Mouse (Mus musculus) intestine, embryonic 14.5 days (tissue): ENCODE measurements around the gene 2010111I01Rik. TPM values are rescaled to one million over a fixed set of nuclear protein-coding genes. Genes with fewer than 3 reads are reported as not detected.

Experiments used
- ATAC-seq: fragments of 200-750 bp; cut with Nextera tagmentation; replicated peaks from 2 replicates; pipeline ENCODE4 v1.8.0; 2017; ENCODE audit warnings: low read depth, moderate number of reproducible peaks, moderate TSS enrichment, moderate library complexity; ENCODE audit not compliant: low FRiP score, low TSS enrichment
- DNase-seq: peaks from one replicate; pipeline ENCODE4 v3.0.0-alpha.2; 2018; ENCODE audit warnings: low spot score
- H3K27ac ChIP-seq: fragments of 300-500 bp; sonication (generic); 2 replicates; pipeline ENCODE4 v1.5.1; 2014; ENCODE audit warnings: low read depth, mild to moderate bottlenecking, control low read depth
- H3K27me3 ChIP-seq: fragments of 300-500 bp; sonication (generic); replicated peaks from 2 replicates; pipeline ENCODE4 v1.6.1; 2014; ENCODE audit warnings: low read length, control low read depth; ENCODE audit not compliant: control insufficient read depth, insufficient read depth
- H3K36me3 ChIP-seq: fragments of 300-500 bp; sonication (generic); 2 replicates; pipeline ENCODE4 v1.6.1; 2014; ENCODE audit warnings: low read length, control low read depth; ENCODE audit not compliant: control insufficient read depth, insufficient read depth
- H3K4me1 ChIP-seq: fragments of 300-500 bp; sonication (generic); replicated peaks from 2 replicates; pipeline ENCODE4 v1.6.1; 2014; ENCODE audit warnings: low read length, control low read depth, mixed read lengths; ENCODE audit not compliant: control insufficient read depth, insufficient read depth
- H3K4me2 ChIP-seq: fragments of 300-500 bp; sonication (generic); 2 replicates; pipeline ENCODE4 v1.6.1; 2014; ENCODE audit warnings: low read length
- H3K4me3 ChIP-seq: fragments of 300-500 bp; sonication (generic); 2 replicates; pipeline ENCODE4 v1.5.1; 2014; ENCODE audit warnings: low read depth, low read length, control low read depth, mixed read lengths
- H3K9ac ChIP-seq: fragments of 300-500 bp; sonication (generic); 2 replicates; pipeline ENCODE4 v1.6.1; 2014; ENCODE audit warnings: mild to moderate bottlenecking, low read length
- H3K9me3 ChIP-seq: fragments of 300-500 bp; sonication (generic); 2 replicates; pipeline ENCODE4 v1.6.1; 2016; ENCODE audit warnings: low read length, control low read depth; ENCODE audit not compliant: control insufficient read depth
- WGBS: fragments of 180-500 bp; shearing (Covaris S2); extraction: QIAGEN DNeasy Blood & Tissue Kit; methylation state at CpG from one replicate; pipeline ENCODE4 v1.1.7; 2014; 5-methylcytosine and 5-hydroxymethylcytosine counted together
- polyA plus RNA-seq: library from polyadenylated mRNA; unstranded; fragments of >200 nt; fragmentation: Nextera tagmentation; extraction: Ambion mirVana; gene quantifications from 2 replicates; pipeline ENCODE4 v1.2.1, GENCODE M21; 2014

Gene 2010111I01Rik
- polyA plus RNA-seq, 1 experiment from 2014 or later: 135 TPM

- Histone ChIP-seq H3K4me2 (no peak overlapping the region), H3K9me3 (no peaks in the 10 kb centered on the region), H3K36me3 (no peaks in the 10 kb centered on the region), H3K4me1 (no peaks in the 10 kb centered on the region), H3K4me3 (no peak overlapping the region), H3K27ac (no peak overlapping the region), H3K9ac (no peak overlapping the region), H3K27me3 (no peaks in the 10 kb centered on the region)
- ATAC-seq (no peak), DNase-seq (no peak)
- WGBS: 87% methylated on average over 11 of the region's 11 CpGs
These were observed 6.0 kb downstream of the 2010111I01Rik start for GRCm38 (mm10) chr13:62970515-62971269.

DNA sequence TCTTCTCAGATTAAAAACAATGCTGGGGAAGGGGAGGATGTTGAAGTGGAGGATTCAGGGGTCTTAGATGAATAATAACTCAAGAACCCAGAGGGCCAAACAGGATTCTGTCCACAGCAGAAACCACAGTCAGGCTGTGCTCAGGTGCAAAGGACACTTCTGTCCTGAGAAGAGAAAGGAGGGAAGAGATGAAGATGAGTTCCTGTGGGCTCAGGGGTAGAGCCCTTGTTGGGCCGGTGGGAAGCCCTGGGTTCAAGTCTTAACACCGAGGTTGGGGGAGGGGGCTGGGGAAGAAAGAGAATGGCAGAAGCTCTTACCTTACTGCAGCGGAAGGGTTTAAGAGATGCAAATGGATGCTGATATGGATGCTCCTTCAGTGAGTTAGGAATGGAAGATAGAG lies 7.7 kb downstream of the 2010111I01Rik start:
- ATAC-seq (no peak), DNase-seq (no peak)
- Histone ChIP-seq H3K4me3 (no peak overlapping the region), H3K27me3 (no peaks in the 10 kb centered on the region), H3K9me3 (no peaks in the 10 kb centered on the region), H3K36me3 (no peaks in the 10 kb centered on the region), H3K27ac (no peak overlapping the region), H3K9ac (no peak overlapping the region), H3K4me2 (no peak overlapping the region), H3K4me1 (no peaks in the 10 kb centered on the region)
- WGBS: 88% methylated on average over 3 of the region's 3 CpGs

DNA sequence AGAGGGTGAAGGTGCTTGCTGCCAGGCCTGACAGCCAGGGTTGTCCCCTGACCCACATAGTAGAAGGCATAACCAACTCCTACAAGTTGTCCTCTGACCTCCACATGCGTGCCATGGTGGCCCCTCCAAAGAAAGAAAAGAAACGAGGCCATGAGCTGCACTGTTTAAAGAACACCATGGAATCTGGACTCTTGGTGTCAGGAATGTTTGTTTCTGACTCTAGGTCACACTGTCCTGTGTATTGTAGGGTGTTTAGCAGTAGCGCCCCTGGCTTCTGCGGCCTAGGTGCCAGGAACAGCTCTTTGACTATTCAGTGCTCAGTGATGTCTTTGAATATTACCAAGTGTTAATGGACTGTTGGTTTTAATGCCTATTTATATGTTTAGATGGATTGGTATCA lies 8.4 kb downstream of the 2010111I01Rik start:
- no peaks in the 10 kb centered on the region for H3K4me1 ChIP-seq
- no peak overlapping the region for H3K27ac ChIP-seq
- H3K4me3 ChIP-seq: no peak overlapping the region
- no peak overlapping the region for H3K9ac ChIP-seq
- H3K27me3 ChIP-seq: no peaks in the 10 kb centered on the region
- 72% methylated on average over 4 of the region's 4 CpGs for WGBS
- no peaks in the 10 kb centered on the region for H3K9me3 ChIP-seq
- DNase-seq (no peak), ATAC-seq (no peak)
- H3K4me2 ChIP-seq: no peak overlapping the region
- H3K36me3 ChIP-seq: no peaks in the 10 kb centered on the region

GRCm38 (mm10) chr13:62978104-62978503 lies 13.4 kb downstream of the 2010111I01Rik start:
- H3K27ac ChIP-seq: no peak overlapping the region
- ATAC-seq (no peak), DNase-seq (no peak)
- H3K9ac ChIP-seq: no peak overlapping the region
- no peak overlapping the region for H3K4me3 ChIP-seq
- H3K9me3 ChIP-seq: no peaks in the 10 kb centered on the region
- peaks cover 4% of the 10 kb centered on the region; the same call in 1 of the 2 replicates for H3K4me1 ChIP-seq
- no peaks in the 10 kb centered on the region for H3K36me3 ChIP-seq
- H3K4me2 ChIP-seq: no peak overlapping the region
- H3K27me3 ChIP-seq: no peaks in the 10 kb centered on the region

DNA sequence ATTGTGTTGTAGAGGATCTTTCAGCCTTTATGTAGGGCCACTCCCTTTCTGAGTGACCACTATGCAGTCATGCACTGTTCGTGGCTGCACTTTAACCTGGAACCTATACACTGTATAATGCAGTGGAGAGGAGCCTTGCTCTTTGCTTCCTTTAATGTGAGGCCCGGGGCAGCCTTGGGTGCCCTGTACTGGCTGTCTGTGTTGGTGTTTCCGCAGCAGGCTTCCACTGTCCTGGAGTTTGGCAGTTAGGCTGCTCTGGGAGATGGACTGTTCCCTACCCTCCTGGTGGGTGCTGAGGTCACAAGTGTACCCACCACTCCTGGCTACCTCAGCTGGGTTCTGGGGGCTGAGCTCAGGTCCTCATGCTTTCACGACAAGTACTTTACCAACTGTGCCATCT lies 14.1 kb downstream of the 2010111I01Rik start:
- no peak for DNase-seq
- H3K27ac ChIP-seq: no peak overlapping the region; the same call in 1 of the 2 replicates
- no peak overlapping the region for H3K4me2 ChIP-seq
- no peak overlapping the region for H3K9ac ChIP-seq
- no peak overlapping the region for H3K4me3 ChIP-seq
- peaks cover 4% of the 10 kb centered on the region; the same call in 1 of the 2 replicates for H3K4me1 ChIP-seq
- ATAC-seq: no peak
- H3K36me3 ChIP-seq: no peaks in the 10 kb centered on the region
- WGBS: 78% methylated on average over 4 of the region's 4 CpGs
- no peaks in the 10 kb centered on the region for H3K27me3 ChIP-seq
- no peaks in the 10 kb centered on the region for H3K9me3 ChIP-seq

GRCm38 (mm10) chr13:62979215-62979614 lies 14.5 kb downstream of the 2010111I01Rik start:
- ATAC-seq (no peak), DNase-seq (no peak)
- Histone ChIP-seq H3K4me2 (no peak overlapping the region), H3K9ac (no peak overlapping the region), H3K9me3 (no peaks in the 10 kb centered on the region), H3K27ac (no peak overlapping the region; the same call in 1 of the 2 replicates), H3K4me1 (peaks cover 4% of the 10 kb centered on the region; the same call in 1 of the 2 replicates), H3K27me3 (no peaks in the 10 kb centered on the region), H3K4me3 (no peak overlapping the region), H3K36me3 (no peaks in the 10 kb centered on the region)
- 69% methylated on average over 4 of the region's 4 CpGs for WGBS

DNA sequence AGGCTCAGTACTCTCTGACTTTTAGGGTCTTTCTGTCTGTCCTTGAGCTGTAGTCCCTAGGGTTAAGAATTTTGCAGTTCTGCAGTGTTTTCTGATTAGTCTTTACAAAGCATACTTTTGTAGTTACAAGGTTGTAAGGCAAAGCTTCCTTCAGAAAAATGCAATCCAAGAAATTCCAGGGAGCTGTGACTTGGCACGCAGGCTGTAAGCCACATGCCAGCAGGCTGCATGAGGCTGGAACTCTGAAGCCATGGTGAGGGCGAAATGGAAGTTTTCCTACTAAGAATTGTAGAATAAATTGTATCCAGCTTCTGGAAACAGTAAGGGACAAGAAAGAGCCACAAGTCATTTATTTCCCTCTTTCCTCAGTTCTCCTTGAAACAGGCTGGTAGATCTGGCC lies 15.4 kb downstream of the 2010111I01Rik start:
- Histone ChIP-seq H3K27me3 (no peaks in the 10 kb centered on the region), H3K4me1 (peaks cover 4% of the 10 kb centered on the region; the same call in 1 of the 2 replicates), H3K9ac (no peak overlapping the region), H3K27ac (no peak overlapping the region), H3K4me3 (no peak overlapping the region), H3K9me3 (no peaks in the 10 kb centered on the region), H3K36me3 (no peaks in the 10 kb centered on the region), H3K4me2 (no peak overlapping the region)
- DNase-seq: no peak
- WGBS: 88% methylated on average over 2 of the region's 2 CpGs
- ATAC-seq: no peak

- DNase-seq: no peak
- no peaks in the 10 kb centered on the region for H3K9me3 ChIP-seq
- H3K4me2 ChIP-seq: no peak overlapping the region
- WGBS: 86% methylated on average over 3 of the region's 3 CpGs
- H3K9ac ChIP-seq: no peak overlapping the region
- H3K4me3 ChIP-seq: no peak overlapping the region
- no peak for ATAC-seq
- H3K27ac ChIP-seq: no peak overlapping the region
- no peaks in the 10 kb centered on the region for H3K36me3 ChIP-seq
- no peaks in the 10 kb centered on the region for H3K4me1 ChIP-seq
- H3K27me3 ChIP-seq: no peaks in the 10 kb centered on the region
These were observed 19.8 kb downstream of the 2010111I01Rik start for GRCm38 (mm10) chr13:62984485-62984884.

GRCm38 (mm10) chr13:62989891-62990490 lies 25.3 kb downstream of the 2010111I01Rik start:
- no peaks in the 10 kb centered on the region for H3K27me3 ChIP-seq
- no peaks in the 10 kb centered on the region for H3K4me1 ChIP-seq
- no peaks in the 10 kb centered on the region for H3K9me3 ChIP-seq
- H3K4me2 ChIP-seq: no peak overlapping the region
- DNase-seq (no peak), ATAC-seq (no peak)
- 75% methylated on average over 3 of the region's 3 CpGs for WGBS
- no peaks in the 10 kb centered on the region for H3K36me3 ChIP-seq
- H3K4me3 ChIP-seq: no peak overlapping the region
- H3K27ac ChIP-seq: no peak overlapping the region
- no peak overlapping the region for H3K9ac ChIP-seq
